Mouse (Mus musculus) lung, postnatal 25 days (tissue): ENCODE measurements around the gene Cyct.

Experiments
- DNase-seq: peaks from one replicate; pipeline ENCODE4 v3.0.0; 2022; ENCODE audit warnings: low spot score

Cyct gene

DNA sequence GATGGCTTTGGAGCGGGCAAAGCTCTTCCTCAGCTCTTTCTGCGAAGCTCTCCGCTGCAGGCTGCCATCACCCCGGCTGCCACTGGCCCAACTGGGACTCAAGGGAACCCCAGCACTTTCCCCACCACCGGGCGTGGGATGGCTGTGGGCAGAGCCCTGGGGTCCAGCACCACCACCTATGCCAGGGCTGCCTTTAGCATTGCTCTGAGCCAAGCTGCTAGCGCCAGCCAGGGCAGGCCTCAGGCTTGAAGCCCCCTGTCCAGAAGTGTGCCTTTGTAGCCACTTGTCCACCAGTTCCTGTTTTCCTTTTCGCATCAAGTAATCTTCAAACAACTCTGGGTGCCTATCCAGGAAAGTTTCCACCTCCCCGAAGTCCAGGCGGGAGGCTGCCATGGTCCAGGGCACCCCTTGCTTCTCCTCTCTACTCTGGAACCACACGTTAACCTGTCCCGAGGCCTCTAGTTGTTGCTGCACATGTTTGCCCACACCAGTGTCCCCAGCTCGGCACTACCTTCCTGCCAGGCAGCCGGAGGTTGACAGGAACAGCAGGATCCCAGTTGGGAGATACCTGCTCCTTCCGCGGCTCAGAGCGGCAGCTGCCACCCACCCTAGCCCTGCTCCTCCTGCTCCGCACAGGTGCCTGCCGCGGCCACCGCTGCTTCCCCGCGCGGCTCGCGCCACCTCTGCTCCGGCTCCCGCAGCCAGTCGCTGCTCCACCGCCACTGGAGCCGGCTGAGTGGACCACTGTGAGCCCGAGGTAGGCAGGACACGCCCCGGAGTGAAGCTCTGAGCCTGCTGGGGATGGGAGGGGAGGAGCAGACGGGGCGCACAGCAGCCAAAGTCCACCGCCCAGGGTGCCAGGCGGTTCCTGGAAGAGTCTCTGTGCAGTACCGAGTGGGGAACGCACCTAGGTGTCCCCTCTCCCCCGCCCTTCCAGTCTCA lies 21.8 kb downstream of the Cyct start, which contains the start of gene Pde11a:
Gene Pde11a, minus strand, starts transcription at position 560 of the 942 bp plus-strand sequence.
- DNase-seq, result peak; percentile 8

- no peak for DNase-seq
These were observed 25.7 kb downstream of the Cyct start for GRCm38 (mm10) chr2:76334596-76334995.

- no peak for DNase-seq
These were observed 28.0 kb downstream of the Cyct start for GRCm38 (mm10) chr2:76332161-76332805.

GRCm38 (mm10) chr2:76330081-76330480 lies 30.2 kb downstream of the Cyct start:
- DNase-seq, result no peak

GRCm38 (mm10) chr2:76326161-76326560 lies 34.1 kb downstream of the Cyct start:
- no peak for DNase-seq

DNA sequence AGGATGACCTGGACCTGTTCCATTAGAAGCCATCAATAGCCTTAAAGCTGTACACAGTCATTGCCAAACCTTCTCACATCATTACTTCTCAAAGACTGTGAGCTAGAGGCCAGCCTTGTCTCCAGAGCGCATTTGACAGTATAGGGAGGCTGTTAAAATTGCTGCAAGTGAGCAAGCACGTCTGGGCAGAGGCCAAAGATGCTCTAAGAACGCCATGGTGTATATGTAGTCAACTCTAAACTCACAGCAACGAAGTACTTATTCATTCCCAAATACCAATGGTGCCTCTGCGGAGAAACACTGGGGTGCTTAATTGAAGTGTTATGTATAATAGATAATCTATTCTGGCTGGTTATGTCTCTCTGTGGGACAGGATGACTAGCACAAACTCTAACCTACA lies 35.8 kb downstream of the Cyct start:
- DNase-seq, result no peak

DNA sequence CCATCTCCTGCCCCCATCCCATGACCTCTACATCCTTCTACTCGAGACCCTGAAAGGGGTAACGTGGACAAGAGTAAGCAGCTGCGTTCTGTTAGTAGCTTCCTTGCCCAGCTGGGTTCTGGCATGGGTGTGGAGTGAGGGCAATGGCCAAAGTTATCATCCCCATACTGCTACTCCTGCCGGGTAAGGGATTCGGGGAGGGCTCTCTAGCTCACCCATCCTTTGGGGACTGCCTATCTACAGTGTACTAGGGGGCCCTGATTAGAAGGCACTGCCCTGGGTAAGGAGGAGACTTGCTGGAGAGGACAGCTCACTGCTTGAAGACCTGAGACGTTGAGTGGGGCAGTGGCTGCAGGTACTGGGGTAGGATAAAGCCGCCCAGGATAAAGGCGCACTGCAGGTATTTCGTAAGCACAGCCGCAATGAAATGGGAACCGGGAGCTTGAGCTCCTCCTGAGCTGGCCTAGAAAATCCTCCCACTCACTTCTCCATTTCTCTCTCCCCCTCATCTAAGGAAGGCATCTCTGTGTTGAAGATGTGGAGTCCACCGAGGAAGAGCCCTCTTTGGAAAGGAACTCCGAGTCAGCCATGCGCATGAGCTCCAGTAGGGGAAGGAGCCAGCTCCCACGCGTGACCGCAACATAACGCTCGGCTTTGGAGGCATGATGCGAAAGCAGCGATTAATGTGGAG lies 36.9 kb downstream of the Cyct start:
- no peak for DNase-seq

- DNase-seq, result no peak
These were observed 39.9 kb downstream of the Cyct start for GRCm38 (mm10) chr2:76320336-76320735.

GRCm38 (mm10) chr2:76319231-76319630 lies 41.0 kb downstream of the Cyct start:
- DNase-seq, result no peak
